20 mouse cellular contexts compared by ENCODE assay signal in genomic region chr4:152194476-152195175, GRCm38 (mm10). TPM values are rescaled to one million over a fixed set of nuclear protein-coding genes. Genes with fewer than 3 reads are reported as not detected.
DNase-seq lines count a peak whose midpoint lies in the region; ATAC-seq and TF ChIP-seq lines count a peak whose summit lies in the region.
"Had no signal": no experiment of that assay in that cellular context is flagged by ENCODE, and none has a peak within 500 bp of the region (broad histone marks: within the 10 kb centered on the region; RNA-seq: fewer than 3 reads in every experiment).

No protein-coding gene starts in this region.

- peaks cover 12% of the 10 kb centered on the region for H3K4me1 ChIP-seq in ES-Bruce4 (ENCODE audit: control insufficient read depth, insufficient read depth, low read length)
- H3K4me1 ChIP-seq in cortical plate, adult 2 months (ENCODE audit: control insufficient read depth, insufficient read depth, low read length) = peaks cover 10% of the 10 kb centered on the region
- no peaks in the 10 kb centered on the region; the same call in 1 of the 2 replicates for H3K4me1 ChIP-seq in hindbrain, embryonic 11.5 days (replicated peaks; ENCODE audit: control insufficient read depth, insufficient read depth, low read length)

- TF ChIP-seq POLR2A in ES-Bruce4 (IDR thresholded peaks at IDR 0.05; ENCODE audit: insufficient read depth, low read length) = no peak
- no peak for TF ChIP-seq POLR2A in cortical plate, adult 2 months (IDR thresholded peaks at IDR 0.05; ENCODE audit: extremely low read depth, insufficient read depth, low read length)

- no peaks in the 10 kb centered on the region for H3K36me3 ChIP-seq in ES-Bruce4 (ENCODE audit: control insufficient read depth, insufficient read depth, low read length, poor library complexity, severe bottlenecking)
- H3K36me3 ChIP-seq in hindbrain, embryonic 11.5 days (ENCODE audit: control insufficient read depth, insufficient read depth, low read length) = no peaks in the 10 kb centered on the region
- H3K36me3 ChIP-seq: forebrain, embryonic 10.5 days; heart, embryonic 15.5 days; hindbrain, embryonic 10.5 days had no signal

- H3K4me2 ChIP-seq in hindbrain, embryonic 11.5 days (replicated peaks; ENCODE audit: low read depth, low read length) = no peak overlapping the region
- H3K4me2 ChIP-seq: heart, embryonic 15.5 days had no signal

- ATAC-seq in hindbrain, embryonic 11.5 days (ENCODE audit: low FRiP score) = no peak
- ATAC-seq: lung, postnatal 0 days had no signal

- DNase-seq in kidney, adult 9 months = peak; percentile 40
- DNase-seq in kidney, postnatal 14 days = no peak
- DNase-seq in R1 (ENCODE audit: low read depth, low spot score) = peak; percentile 80
- DNase-seq in hindbrain, embryonic 11.5 days (ENCODE audit: low spot score) = no peak
- DNase-seq in frontal cortex, postnatal 14 days (ENCODE audit: low spot score in 2 of 2) = no peak
- DNase-seq: adrenal gland, postnatal 10 days; gastrocnemius, postnatal 10 days; heart, adult 2 months; kidney, postnatal 4 days; right cerebral cortex, adult 18-20 months; thymus, adult 2 months had no signal

- WGBS in hindbrain, embryonic 11.5 days = 91% methylated on average over 3 of the region's 3 CpGs

- no peak overlapping the region for H3K9ac ChIP-seq in ES-Bruce4 (ENCODE audit: low read depth, poor library complexity, severe bottlenecking)
- no peak overlapping the region for H3K9ac ChIP-seq in hindbrain, embryonic 11.5 days (ENCODE audit: low read depth, low read length)
- H3K9ac ChIP-seq: heart, embryonic 15.5 days; liver, embryonic 14.5 days had no signal

- no peaks in the 10 kb centered on the region for H3K9me3 ChIP-seq in ES-Bruce4 (replicated peaks; ENCODE audit: control insufficient read depth, insufficient read depth, low read length, poor library complexity, severe bottlenecking)
- no peaks in the 10 kb centered on the region for H3K9me3 ChIP-seq in hindbrain, embryonic 11.5 days (ENCODE audit: control insufficient read depth, low read length)
- H3K9me3 ChIP-seq: forebrain, embryonic 10.5 days; heart, embryonic 15.5 days; hindbrain, embryonic 10.5 days had no signal

- TF ChIP-seq EP300 in ES-Bruce4 (IDR thresholded peaks at IDR 0.05; ENCODE audit: insufficient read depth, low read depth, low read length) = 0 out of 2 replicates have a peak, but pooled peaks have one; percentile 14

- no peak for TF ChIP-seq CTCF in ES-Bruce4 (IDR thresholded peaks at IDR 0.05; ENCODE audit: low read depth, low read length)
- no peak for TF ChIP-seq CTCF in cortical plate, adult 2 months (IDR thresholded peaks at IDR 0.05; ENCODE audit: extremely low read depth, insufficient read depth, low read length)

- H3K27ac ChIP-seq in ES-Bruce4 (ENCODE audit: insufficient read depth, low read length) = peak overlapping the region; percentile 86
- 0 out of 2 replicates have a peak overlapping the region, but pooled peaks have one; percentile 15 for H3K27ac ChIP-seq in cortical plate, adult 2 months (ENCODE audit: insufficient read depth, low read length)
- no peak overlapping the region for H3K27ac ChIP-seq in hindbrain, embryonic 11.5 days (ENCODE audit: low read depth, low read length)
- H3K27ac ChIP-seq: forebrain, embryonic 10.5 days; heart, adult 2 months; heart, embryonic 15.5 days; hindbrain, embryonic 10.5 days; liver, embryonic 14.5 days had no signal

- no peaks in the 10 kb centered on the region for H3K27me3 ChIP-seq in ES-Bruce4 (ENCODE audit: control insufficient read depth, insufficient read depth, low read length, poor library complexity, severe bottlenecking)
- H3K27me3 ChIP-seq in hindbrain, embryonic 11.5 days (ENCODE audit: control insufficient read depth, insufficient read depth, low read length) = no peaks in the 10 kb centered on the region
- H3K27me3 ChIP-seq: heart, embryonic 15.5 days had no signal

- H3K4me3 ChIP-seq in ES-Bruce4 (ENCODE audit: low read depth, low read length) = no peak overlapping the region
- no peak overlapping the region for H3K4me3 ChIP-seq in cortical plate, adult 2 months (ENCODE audit: insufficient read depth, low read length)
- no peak overlapping the region for H3K4me3 ChIP-seq in hindbrain, embryonic 11.5 days (ENCODE audit: low read depth, low read length)
- H3K4me3 ChIP-seq: forebrain, embryonic 10.5 days; heart, adult 2 months; heart, embryonic 15.5 days; hindbrain, embryonic 10.5 days had no signal

RNA-seq across cellular contexts. Expression of gene Acot7, which starts 16.7 kb away (rescaled TPM):
- polyA plus RNA-seq in ES-Bruce4 (2011; ENCODE audit: insufficient read depth, insufficient read length, low read depth, missing spikeins) = 49.5 and 52.6 TPM in 2 replicates
- 333 and 334 TPM in 2 replicates for polyA plus RNA-seq in cortical plate, adult 2 months (2012; rRNA removed)
- polyA plus RNA-seq in hindbrain, embryonic 11.5 days (2014; fragmentation: Nextera tagmentation; extraction: Ambion mirVana) = 116 and 125 TPM in 2 replicates

RNA-seq across cellular contexts. Expression of gene Hes2, which starts 36.0 kb away (rescaled TPM):
- polyA plus RNA-seq in ES-Bruce4 (2011; ENCODE audit: insufficient read depth, insufficient read length, low read depth, missing spikeins) = 0.39 TPM in 1 of 2 replicates, not detected in the other
- polyA plus RNA-seq in cortical plate, adult 2 months (2012; rRNA removed) = not detected in 2 replicates
- 2.7 and 4.3 TPM in 2 replicates for polyA plus RNA-seq in hindbrain, embryonic 11.5 days (2014; fragmentation: Nextera tagmentation; extraction: Ambion mirVana)
- polyA plus RNA-seq: forebrain, embryonic 10.5 days; heart, adult 2 months; intestine, embryonic 14.5 days; midbrain, postnatal 0 days had no signal

RNA-seq across cellular contexts. Expression of gene Espn, which starts 42.5 kb away (rescaled TPM):
- polyA plus RNA-seq in ES-Bruce4 (2011; ENCODE audit: insufficient read depth, insufficient read length, low read depth, missing spikeins) = 18.8 and 19.3 TPM in 2 replicates
- 1.8 and 2.6 TPM in 2 replicates for polyA plus RNA-seq in cortical plate, adult 2 months (2012; rRNA removed)
- 1.4 and 2.0 TPM in 2 replicates for polyA plus RNA-seq in hindbrain, embryonic 11.5 days (2014; fragmentation: Nextera tagmentation; extraction: Ambion mirVana)

Comparison
In these comparisons a context has a peak if more than half of its experiments do, and no peak if none do; other contexts are left out.
1. DNase-seq: peak in kidney, adult 9 months (single experiment) and R1 (single experiment); none in kidney, postnatal 14 days (single experiment), hindbrain, embryonic 11.5 days (single experiment) and frontal cortex, postnatal 14 days (0 of 2).